Mouse (Mus musculus): ENCODE results near the gene Pon1. TPM values are rescaled to one million over a fixed set of nuclear protein-coding genes. Genes with fewer than 3 reads are reported as not detected.
"Not testable (repeated sequence)": the region's sequence is repeated elsewhere in the genome, so short reads cannot be mapped to it uniquely, and the experiment has no call there.

The Pon1 gene
- polyA plus RNA-seq, 1 experiment = not detected

DNA sequence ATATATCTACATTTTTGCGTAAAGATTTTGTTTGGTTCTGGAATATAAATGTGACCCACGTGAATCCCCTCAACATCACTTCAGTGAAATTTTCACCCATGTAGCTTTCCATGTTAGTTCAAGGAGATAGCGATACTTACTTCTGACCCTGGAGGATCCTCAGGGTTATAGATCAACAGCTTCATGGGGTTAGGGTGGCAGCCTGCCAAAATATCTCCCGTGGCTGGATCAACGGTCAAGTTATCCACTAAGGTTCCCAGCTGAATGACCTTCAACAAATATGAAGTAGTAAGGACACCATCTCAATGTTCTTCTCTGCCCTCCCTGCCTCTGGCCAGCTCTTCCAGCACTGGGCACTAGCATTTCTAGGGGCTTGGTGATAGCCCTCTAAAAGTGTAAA is 36.5 kb upstream of the Pon1 start:
- peaks cover 12% of the 10 kb centered on the region for H3K36me3 ChIP-seq (ENCODE audit: control insufficient read depth, insufficient read depth, low read length)
- H3K27me3 ChIP-seq (ENCODE audit: control insufficient read depth, insufficient read depth, low read length) = no peaks in the 10 kb centered on the region
- H3K27ac ChIP-seq (ENCODE audit: insufficient read depth, low read depth, low read length) = no peak overlapping the region
- TF ChIP-seq POLR2A (IDR thresholded peaks at IDR 0.05; ENCODE audit: low read depth, low read length) (no peak), CTCF (IDR thresholded peaks at IDR 0.05; ENCODE audit: extremely low read depth, insufficient read length, insufficient replicate concordance, low read depth, low read length) (no peak)
- 69% methylated on average over 5 of the region's 5 CpGs for WGBS
- H3K4me1 ChIP-seq (ENCODE audit: control insufficient read depth, insufficient read depth, insufficient read length, low read length) = no peaks in the 10 kb centered on the region
- no peak overlapping the region for H3K4me3 ChIP-seq (ENCODE audit: low read depth, low read length)

DNA sequence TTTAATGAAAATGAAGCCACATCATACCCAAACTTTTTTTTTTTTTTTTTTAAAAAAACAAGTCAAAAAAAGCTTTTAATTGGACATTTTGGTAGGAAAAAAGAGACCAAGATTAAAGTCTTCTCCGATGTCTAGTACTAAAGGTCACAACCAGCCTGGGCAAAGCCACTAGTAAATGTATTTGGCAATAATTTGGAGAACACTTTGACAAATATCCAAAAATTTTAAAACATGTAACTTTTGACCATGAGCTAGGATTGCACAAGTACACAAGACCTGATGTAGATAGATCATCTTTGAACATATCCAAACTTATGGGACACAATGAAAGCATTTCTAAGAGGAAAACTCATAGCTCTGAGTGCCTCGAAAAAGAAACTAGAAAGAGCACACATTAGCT is 29.8 kb upstream of the Pon1 start:
- 94% methylated on average over 2 of the region's 2 CpGs for WGBS
- H3K4me1 ChIP-seq (ENCODE audit: control insufficient read depth, insufficient read depth, insufficient read length, low read length); H3K27me3 ChIP-seq (ENCODE audit: control insufficient read depth, insufficient read depth, low read length); H3K36me3 ChIP-seq (ENCODE audit: control insufficient read depth, insufficient read depth, low read length); H3K27ac ChIP-seq (ENCODE audit: insufficient read depth, low read depth, low read length); H3K4me3 ChIP-seq (ENCODE audit: low read depth, low read length): not testable (repeated sequence)

DNA sequence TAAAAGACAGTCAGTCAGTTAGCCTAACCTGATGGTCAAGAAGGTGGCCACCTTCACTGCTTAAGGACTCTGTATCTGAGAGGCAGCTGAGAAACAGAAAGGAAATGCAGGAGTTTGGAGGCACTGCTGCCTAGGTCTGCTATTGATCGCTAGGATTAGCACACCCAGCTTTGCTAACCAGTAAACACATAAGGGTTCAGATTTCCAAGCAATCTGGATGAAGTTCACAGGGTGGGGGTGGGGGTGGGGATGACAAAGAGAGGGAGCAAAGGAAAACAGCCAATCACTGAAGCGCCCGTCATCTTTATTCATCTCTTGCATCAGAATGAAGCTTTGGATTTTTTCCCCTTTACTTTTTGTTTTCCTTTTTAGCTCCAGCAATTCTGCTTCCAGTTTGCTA is 28.3 kb upstream of the Pon1 start:
- Histone ChIP-seq H3K4me1 (ENCODE audit: control insufficient read depth, insufficient read depth, insufficient read length, low read length) (no peaks in the 10 kb centered on the region), H3K27me3 (ENCODE audit: control insufficient read depth, insufficient read depth, low read length) (no peaks in the 10 kb centered on the region), H3K36me3 (ENCODE audit: control insufficient read depth, insufficient read depth, low read length) (peaks cover 2% of the 10 kb centered on the region), H3K27ac (ENCODE audit: insufficient read depth, low read depth, low read length) (no peak overlapping the region), H3K4me3 (ENCODE audit: low read depth, low read length) (no peak overlapping the region)
- no peak for TF ChIP-seq POLR2A (IDR thresholded peaks at IDR 0.05; ENCODE audit: low read depth, low read length)
- no peak for TF ChIP-seq CTCF (IDR thresholded peaks at IDR 0.05; ENCODE audit: extremely low read depth, insufficient read length, insufficient replicate concordance, low read depth, low read length)
- WGBS = 82% methylated on average over 3 of the region's 3 CpGs

DNA sequence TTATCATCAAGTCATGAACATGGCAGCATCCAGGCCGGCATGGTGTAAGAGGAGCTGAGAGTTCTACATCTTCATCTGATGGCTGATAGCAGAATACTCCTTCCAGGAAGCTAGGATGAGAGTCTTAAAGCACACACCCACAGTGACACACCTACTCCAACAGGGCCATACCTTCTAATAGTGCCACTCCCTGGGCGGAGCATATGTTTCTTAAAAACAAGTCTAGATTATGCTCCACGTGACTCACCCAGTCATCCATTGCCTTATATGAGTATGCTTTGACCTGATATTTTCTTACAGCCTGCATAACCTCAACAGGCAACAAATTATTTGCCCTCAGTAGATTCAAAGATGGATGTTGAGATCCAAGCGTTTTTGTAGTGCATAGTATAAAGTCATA is 24.4 kb upstream of the Pon1 start:
- Histone ChIP-seq H3K36me3 (ENCODE audit: control insufficient read depth, insufficient read depth, low read length) (peaks cover 4% of the 10 kb centered on the region), H3K27ac (ENCODE audit: insufficient read depth, low read depth, low read length) (no peak overlapping the region), H3K4me1 (ENCODE audit: control insufficient read depth, insufficient read depth, insufficient read length, low read length) (no peaks in the 10 kb centered on the region), H3K27me3 (ENCODE audit: control insufficient read depth, insufficient read depth, low read length) (no peaks in the 10 kb centered on the region), H3K4me3 (ENCODE audit: low read depth, low read length) (no peak overlapping the region)
- WGBS = 76% methylated on average over 4 of the region's 4 CpGs
- TF ChIP-seq POLR2A (IDR thresholded peaks at IDR 0.05; ENCODE audit: low read depth, low read length) (no peak), CTCF (IDR thresholded peaks at IDR 0.05; ENCODE audit: extremely low read depth, insufficient read length, insufficient replicate concordance, low read depth, low read length) (no peak)

DNA sequence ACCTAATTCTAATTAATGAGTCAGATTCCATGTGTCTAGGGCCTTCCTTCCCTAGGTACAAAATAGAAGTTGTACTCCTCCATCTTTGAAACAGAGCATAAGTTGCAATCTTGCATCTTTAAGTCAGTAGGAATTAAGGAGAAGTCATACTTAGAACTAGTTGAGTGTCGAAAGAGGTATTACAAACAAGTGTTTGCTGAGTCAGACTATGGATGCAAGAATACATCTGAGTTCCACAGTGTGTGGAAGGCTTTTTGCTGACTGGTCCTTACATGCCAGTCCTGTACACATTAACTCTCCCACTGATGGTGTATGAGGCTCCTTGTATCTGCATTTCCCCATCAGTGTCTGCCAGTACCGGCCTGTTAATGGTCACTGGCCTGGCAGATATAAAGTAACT is 14.1 kb upstream of the Pon1 start:
- TF ChIP-seq POLR2A (IDR thresholded peaks at IDR 0.05; ENCODE audit: low read depth, low read length) = no peak
- no peak for TF ChIP-seq CTCF (IDR thresholded peaks at IDR 0.05; ENCODE audit: extremely low read depth, insufficient read length, insufficient replicate concordance, low read depth, low read length)
- Histone ChIP-seq H3K4me1 (ENCODE audit: control insufficient read depth, insufficient read depth, insufficient read length, low read length) (no peaks in the 10 kb centered on the region), H3K36me3 (ENCODE audit: control insufficient read depth, insufficient read depth, low read length) (no peaks in the 10 kb centered on the region), H3K27me3 (ENCODE audit: control insufficient read depth, insufficient read depth, low read length) (no peaks in the 10 kb centered on the region), H3K4me3 (ENCODE audit: low read depth, low read length) (no peak overlapping the region), H3K27ac (ENCODE audit: insufficient read depth, low read depth, low read length) (no peak overlapping the region)
- WGBS = 81% methylated on average over 2 of the region's 2 CpGs

DNA sequence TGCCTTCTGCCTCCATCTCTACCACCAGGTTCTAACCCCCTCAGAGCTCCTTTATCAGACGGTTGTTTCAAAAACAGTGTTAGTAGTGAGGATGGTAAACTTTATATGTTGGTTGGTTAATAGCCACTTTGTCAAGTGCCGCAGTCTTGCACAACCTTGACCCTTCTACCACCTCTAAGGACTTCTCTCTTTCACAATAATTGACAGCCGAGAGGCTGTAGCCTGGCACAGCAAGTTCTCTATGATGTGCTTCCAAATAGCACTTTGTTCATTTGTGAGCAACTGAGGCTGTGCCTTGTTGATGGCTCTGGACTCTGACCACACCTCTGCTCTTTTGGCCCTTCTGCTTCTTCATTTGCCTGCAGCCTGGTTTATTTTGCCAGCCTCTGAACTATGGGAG is 6.2 kb upstream of the Pon1 start:
- 57% methylated on average over 3 of the region's 3 CpGs for WGBS
- no peaks in the 10 kb centered on the region for H3K4me1 ChIP-seq (ENCODE audit: control insufficient read depth, insufficient read depth, insufficient read length, low read length)

DNA sequence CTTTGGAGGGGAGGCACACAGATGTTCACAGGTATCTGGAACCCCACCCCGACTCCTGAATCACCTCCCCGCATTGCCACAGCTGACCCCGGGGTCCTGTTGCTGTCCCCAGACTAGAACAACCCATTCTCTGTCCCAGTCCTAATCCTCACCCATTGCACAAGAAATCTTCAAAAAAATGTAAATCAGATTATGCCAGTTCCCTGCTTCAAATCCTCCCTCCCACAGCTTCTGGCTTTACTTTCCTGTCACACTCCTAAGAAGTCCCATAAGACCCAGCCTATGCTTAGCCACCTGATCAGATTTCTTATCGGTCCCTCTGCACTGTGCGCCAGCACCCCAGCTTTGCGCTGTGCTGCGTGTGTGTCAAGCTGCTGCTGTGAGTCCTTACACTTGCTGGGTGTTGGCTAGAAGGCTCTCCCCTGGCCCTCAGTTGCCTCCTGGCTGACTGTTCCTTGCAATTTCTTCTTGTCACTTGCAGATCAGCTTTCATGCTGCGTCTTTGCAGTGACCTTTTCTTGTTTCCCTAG is 5.7 kb upstream of the Pon1 start:
- no peak overlapping the region for H3K27ac ChIP-seq (ENCODE audit: insufficient read depth, low read depth, low read length)
- no peaks in the 10 kb centered on the region for H3K36me3 ChIP-seq (ENCODE audit: control insufficient read depth, insufficient read depth, low read length)
- 83% methylated on average over 8 of the region's 8 CpGs for WGBS
- no peaks in the 10 kb centered on the region for H3K4me1 ChIP-seq (ENCODE audit: control insufficient read depth, insufficient read depth, insufficient read length, low read length)
- TF ChIP-seq CTCF (IDR thresholded peaks at IDR 0.05; ENCODE audit: extremely low read depth, insufficient read length, insufficient replicate concordance, low read depth, low read length) (no peak), POLR2A (IDR thresholded peaks at IDR 0.05; ENCODE audit: low read depth, low read length) (no peak)
- no peak overlapping the region for H3K4me3 ChIP-seq (ENCODE audit: low read depth, low read length)
- 0 out of 2 replicates have a peak, but pooled peaks cover 2% of the 10 kb centered on the region for H3K27me3 ChIP-seq (ENCODE audit: control insufficient read depth, insufficient read depth, low read length)

More for the DNA sequence above, 6.2 kb upstream of the Pon1 start:
- no peak overlapping the region for H3K4me3 ChIP-seq (ENCODE audit: low read depth, low read length)
- TF ChIP-seq POLR2A (IDR thresholded peaks at IDR 0.05; ENCODE audit: low read depth, low read length) = no peak
- TF ChIP-seq CTCF (IDR thresholded peaks at IDR 0.05; ENCODE audit: extremely low read depth, insufficient read length, insufficient replicate concordance, low read depth, low read length) = no peak
- H3K27me3 ChIP-seq (ENCODE audit: control insufficient read depth, insufficient read depth, low read length) = 0 out of 2 replicates have a peak, but pooled peaks cover 2% of the 10 kb centered on the region
- H3K27ac ChIP-seq (ENCODE audit: insufficient read depth, low read depth, low read length) = no peak overlapping the region
- no peaks in the 10 kb centered on the region for H3K36me3 ChIP-seq (ENCODE audit: control insufficient read depth, insufficient read depth, low read length)

DNA sequence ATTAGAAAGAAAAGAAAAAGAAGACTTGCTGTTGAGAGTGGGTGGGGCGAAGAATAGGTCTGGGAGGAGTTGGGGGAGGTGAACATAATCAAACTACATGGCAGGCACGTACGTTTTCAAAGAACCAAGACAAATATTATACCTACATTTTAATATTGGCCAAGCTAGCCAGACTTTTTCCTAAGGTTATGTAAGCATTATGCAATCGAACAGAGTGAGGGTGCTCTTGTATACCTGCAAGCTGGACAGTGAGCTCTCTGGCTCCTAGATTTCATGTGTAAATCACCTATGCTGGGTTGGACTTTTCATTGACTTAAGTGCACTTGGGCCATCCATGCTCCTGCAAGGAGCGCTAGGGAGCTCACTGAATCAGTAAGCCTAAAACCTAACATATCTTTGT is 4.8 kb upstream of the Pon1 start:
- H3K4me1 ChIP-seq (ENCODE audit: control insufficient read depth, insufficient read depth, insufficient read length, low read length) = no peaks in the 10 kb centered on the region
- H3K36me3 ChIP-seq (ENCODE audit: control insufficient read depth, insufficient read depth, low read length) = no peaks in the 10 kb centered on the region
- WGBS = 82% methylated on average over 5 of the region's 5 CpGs
- TF ChIP-seq CTCF (IDR thresholded peaks at IDR 0.05; ENCODE audit: extremely low read depth, insufficient read length, insufficient replicate concordance, low read depth, low read length) (no peak), POLR2A (IDR thresholded peaks at IDR 0.05; ENCODE audit: low read depth, low read length) (no peak)
- H3K27me3 ChIP-seq (ENCODE audit: control insufficient read depth, insufficient read depth, low read length) = 0 out of 2 replicates have a peak, but pooled peaks cover 2% of the 10 kb centered on the region
- H3K27ac ChIP-seq (ENCODE audit: insufficient read depth, low read depth, low read length) = no peak overlapping the region
- no peak overlapping the region for H3K4me3 ChIP-seq (ENCODE audit: low read depth, low read length)
